Mouse (Mus musculus) E14TG2a.4 (cell line): Measurements from ENCODE around the gene Iqck.

Experiments used
- H3K27me3 ChIP-seq: 2 replicates; pipeline ENCODE4 v1.6.1; 2014; ENCODE audit warnings: low read length, control low read depth; ENCODE audit not compliant: insufficient read depth
- H3K36me3 ChIP-seq: 2 replicates; pipeline ENCODE4 v1.6.1; 2014; ENCODE audit warnings: low read length, control low read depth; ENCODE audit not compliant: insufficient read depth
- H3K4me1 ChIP-seq: replicated peaks from 2 replicates; pipeline ENCODE4 v1.6.1; 2014; ENCODE audit warnings: low read depth, low read length, control low read depth
- H3K4me3 ChIP-seq: replicated peaks from 2 replicates; pipeline ENCODE4 v1.5.1; 2014; ENCODE audit warnings: mild to moderate bottlenecking, low read length
- H3K9me3 ChIP-seq: 2 replicates; pipeline ENCODE4 v1.6.1; 2014; ENCODE audit warnings: low read length, control low read depth
- CTCF ChIP-seq: conservative IDR thresholded peaks from 2 replicates; pipeline ENCODE4 v1.5.1; 2014; ENCODE audit warnings: low read length
- NANOG ChIP-seq: IDR thresholded peaks from 2 replicates; pipeline ENCODE4 v1.6.1; 2014; ENCODE audit warnings: borderline replicate concordance, low read length, mixed read lengths
- POU5F1 ChIP-seq: IDR thresholded peaks from 2 replicates; pipeline ENCODE4 v1.6.1; 2014; ENCODE audit warnings: low read length, borderline replicate concordance

Gene Iqck

GRCm38 (mm10) chr7:118928316-118928715, 72.8 kb downstream of the Iqck start:
- no peak for TF ChIP-seq NANOG
- Histone ChIP-seq H3K4me3 (no peak overlapping the region), H3K9me3 (no peaks in the 10 kb centered on the region), H3K27me3 (no peaks in the 10 kb centered on the region), H3K36me3 (no peaks in the 10 kb centered on the region), H3K4me1 (0 out of 2 replicates have a peak, but pooled peaks cover 4% of the 10 kb centered on the region)

GRCm38 (mm10) chr7:118928916-118929315, 73.4 kb downstream of the Iqck start:
- TF ChIP-seq NANOG (no peak), CTCF (no peak), POU5F1 (no peak)
- Histone ChIP-seq H3K36me3 (no peaks in the 10 kb centered on the region), H3K9me3 (no peaks in the 10 kb centered on the region), H3K27me3 (no peaks in the 10 kb centered on the region), H3K4me1 (0 out of 2 replicates have a peak, but pooled peaks cover 4% of the 10 kb centered on the region), H3K4me3 (no peak overlapping the region)

GRCm38 (mm10) chr7:118929601-118930311, 74.2 kb downstream of the Iqck start:
- no peak overlapping the region for H3K4me3 ChIP-seq
- no peaks in the 10 kb centered on the region for H3K36me3 ChIP-seq
- H3K27me3 ChIP-seq: no peaks in the 10 kb centered on the region
- H3K9me3 ChIP-seq: no peaks in the 10 kb centered on the region
- TF ChIP-seq NANOG (no peak), POU5F1 (no peak), CTCF (no peak)
- 0 out of 2 replicates have a peak, but pooled peaks cover 4% of the 10 kb centered on the region for H3K4me1 ChIP-seq

GRCm38 (mm10) chr7:118931502-118932395, 76.2 kb downstream of the Iqck start:
- Histone ChIP-seq H3K9me3 (no peaks in the 10 kb centered on the region), H3K4me1 (peaks cover 8% of the 10 kb centered on the region), H3K4me3 (no peak overlapping the region), H3K27me3 (no peaks in the 10 kb centered on the region), H3K36me3 (no peaks in the 10 kb centered on the region)
- TF ChIP-seq POU5F1 (no peak), CTCF (no peak), NANOG (no peak)

DNA sequence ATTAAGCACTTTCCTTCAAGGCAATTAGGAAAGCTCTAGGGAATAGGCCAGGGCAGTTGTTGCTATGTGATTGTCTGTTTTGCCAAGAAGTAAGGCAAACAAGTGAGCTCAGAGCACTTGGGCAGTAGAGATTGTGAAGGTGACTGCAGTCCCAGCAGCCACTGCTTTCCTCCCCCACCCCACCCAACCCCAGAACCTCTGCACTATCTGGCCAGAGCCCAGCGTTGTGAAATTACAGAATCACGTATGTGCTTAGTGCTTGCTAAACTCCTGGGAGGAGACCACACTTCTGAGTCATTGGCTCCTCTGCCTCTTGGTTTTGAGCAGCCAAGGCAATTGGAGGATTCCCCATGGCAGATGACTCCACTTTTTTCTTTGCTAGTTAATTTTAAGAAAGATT, 79.8 kb downstream of the Iqck start:
- H3K27me3 ChIP-seq: peaks cover 6% of the 10 kb centered on the region
- H3K9me3 ChIP-seq: no peaks in the 10 kb centered on the region
- H3K36me3 ChIP-seq: no peaks in the 10 kb centered on the region
- H3K4me3 ChIP-seq: no peak overlapping the region
- peaks cover 21% of the 10 kb centered on the region for H3K4me1 ChIP-seq
- TF ChIP-seq CTCF: no peak
- no peak for TF ChIP-seq NANOG

GRCm38 (mm10) chr7:118936844-118937243, 81.3 kb downstream of the Iqck start:
- Histone ChIP-seq H3K36me3 (no peaks in the 10 kb centered on the region), H3K9me3 (no peaks in the 10 kb centered on the region), H3K4me3 (no peak overlapping the region), H3K4me1 (peaks cover 28% of the 10 kb centered on the region), H3K27me3 (peaks cover 6% of the 10 kb centered on the region)
- TF ChIP-seq POU5F1 (no peak), CTCF (no peak), NANOG (no peak)

DNA sequence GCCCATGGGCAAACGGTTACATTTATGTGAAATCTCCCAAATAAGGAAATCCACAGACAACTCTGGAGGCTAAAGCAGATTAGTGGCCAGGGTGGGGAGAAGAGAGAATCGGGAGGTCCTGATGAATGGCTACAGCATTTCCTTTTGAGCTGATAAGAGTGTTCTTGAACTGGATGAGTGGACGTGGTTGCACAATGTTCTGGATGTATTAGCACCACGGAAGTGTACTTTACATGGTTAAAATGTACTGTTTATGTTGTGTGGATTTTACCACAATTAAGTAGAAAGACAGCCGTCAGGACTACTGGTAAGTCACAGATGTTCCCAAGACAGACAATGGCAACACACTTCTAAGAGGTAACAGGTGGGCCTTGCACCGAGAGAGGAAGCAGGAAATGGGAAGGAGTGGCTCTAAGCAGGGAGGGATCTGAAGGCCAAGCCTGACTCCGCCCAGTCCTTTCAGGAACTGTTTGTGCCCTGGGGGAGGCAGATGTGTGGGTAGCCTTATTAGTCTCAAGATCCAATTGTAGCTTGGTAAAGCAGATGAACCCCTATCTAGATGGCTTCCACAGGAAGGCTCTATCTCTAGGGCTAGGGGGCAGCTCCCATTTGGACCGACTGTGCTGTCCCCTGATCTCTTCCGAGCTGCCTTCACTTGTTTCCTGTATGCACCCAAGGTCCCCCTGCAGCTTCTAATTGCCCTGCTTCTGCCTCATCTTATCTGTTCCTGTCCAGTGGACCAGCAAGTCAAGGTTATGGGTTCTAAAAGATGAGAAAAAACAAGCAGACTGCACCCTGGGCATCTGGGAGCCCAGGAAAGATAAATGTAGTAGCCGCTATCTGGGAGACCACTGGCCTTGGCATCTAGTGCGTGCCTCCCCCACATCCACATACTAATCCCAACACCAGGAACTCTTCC, 82.2 kb downstream of the Iqck start:
- Histone ChIP-seq H3K36me3 (no peaks in the 10 kb centered on the region), H3K9me3 (no peaks in the 10 kb centered on the region), H3K4me1 (peaks cover 37% of the 10 kb centered on the region), H3K27me3 (peaks cover 6% of the 10 kb centered on the region), H3K4me3 (no peak overlapping the region)
- TF ChIP-seq CTCF: no peak
- TF ChIP-seq POU5F1: no peak
- no peak for TF ChIP-seq NANOG

DNA sequence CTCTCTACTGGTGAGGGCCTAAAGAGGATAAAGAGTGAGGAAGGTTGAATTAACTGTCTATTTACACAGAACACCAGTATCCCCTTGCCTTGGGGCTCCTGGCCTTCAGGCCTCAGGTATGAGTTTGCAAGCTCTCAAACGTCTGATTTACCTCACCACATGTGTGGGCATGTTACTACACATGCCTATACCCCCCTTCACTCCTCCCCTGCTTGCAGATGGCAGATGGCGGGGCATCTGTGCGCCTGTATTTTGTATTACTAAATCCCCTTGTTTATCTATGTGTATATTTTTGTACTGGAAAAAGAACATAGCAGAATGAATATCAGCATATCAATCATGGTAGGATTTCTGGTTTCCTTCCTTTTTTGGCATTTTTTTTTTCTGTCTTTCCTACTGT, 86.7 kb downstream of the Iqck start:
- Histone ChIP-seq H3K4me3 (no peak overlapping the region), H3K27me3 (peaks cover 6% of the 10 kb centered on the region), H3K9me3 (no peaks in the 10 kb centered on the region), H3K4me1 (peaks cover 54% of the 10 kb centered on the region), H3K36me3 (no peaks in the 10 kb centered on the region)
- TF ChIP-seq POU5F1 (no peak), CTCF (no peak), NANOG (no peak)
